28 mouse cellular contexts compared by ENCODE assay signal in genomic region chr2:76076838-76077237, GRCm38 (mm10).
DNase-seq lines count a peak whose midpoint lies in the region; ATAC-seq and TF ChIP-seq lines count a peak whose summit lies in the region.
"Had no signal": no experiment of that assay in that cellular context is flagged by ENCODE, and none has a peak within 500 bp of the region (broad histone marks: within the 10 kb centered on the region; RNA-seq: fewer than 3 reads in every experiment).

No protein-coding gene starts in this region.

- H3K9ac ChIP-seq in kidney, embryonic 16.5 days (replicated peaks; ENCODE audit: low read length) = no peak overlapping the region
- H3K9ac ChIP-seq: embryonic facial prominence, embryonic 13.5 days; forebrain, embryonic 13.5 days; heart, embryonic 13.5 days; hindbrain, embryonic 14.5 days had no signal

- H3K36me3 ChIP-seq in kidney, adult 2 months (ENCODE audit: control insufficient read depth, insufficient read depth, low read length) = no peaks in the 10 kb centered on the region
- no peaks in the 10 kb centered on the region for H3K36me3 ChIP-seq in kidney, embryonic 16.5 days (ENCODE audit: insufficient read depth, low read length)
- H3K36me3 ChIP-seq: embryonic facial prominence, embryonic 10.5 days; embryonic facial prominence, embryonic 13.5 days; forebrain, embryonic 10.5 days; heart, embryonic 10.5 days; heart, embryonic 13.5 days had no signal

- no peaks in the 10 kb centered on the region for H3K9me3 ChIP-seq in kidney, embryonic 16.5 days (ENCODE audit: low read length)
- H3K9me3 ChIP-seq: embryonic facial prominence, embryonic 10.5 days; embryonic facial prominence, embryonic 13.5 days; forebrain, embryonic 10.5 days; forebrain, embryonic 13.5 days; heart, embryonic 10.5 days; heart, embryonic 13.5 days had no signal

- peak; percentile 70; the same call in 1 of the 2 replicates for ATAC-seq in kidney, embryonic 16.5 days (ENCODE audit: low FRiP score, low TSS enrichment)
- ATAC-seq: forebrain, embryonic 13.5 days; forebrain, embryonic 16.5 days; hindbrain, postnatal 0 days had no signal

- no peak overlapping the region for H3K27ac ChIP-seq in kidney, adult 2 months (ENCODE audit: insufficient read depth, low read depth, low read length)
- H3K27ac ChIP-seq in kidney, embryonic 16.5 days (ENCODE audit: low read length) = peak overlapping the region; percentile 53; the same call in 1 of the 2 replicates
- H3K27ac ChIP-seq: embryonic facial prominence, embryonic 10.5 days; embryonic facial prominence, embryonic 13.5 days; forebrain, embryonic 10.5 days; forebrain, embryonic 13.5 days; heart, adult 2 months; heart, embryonic 10.5 days; heart, embryonic 13.5 days; hindbrain, embryonic 14.5 days; hindbrain, postnatal 0 days had no signal

- DNase-seq in kidney, adult 2 months = peak; percentile 40
- no peak for DNase-seq in kidney, postnatal 14 days
- no peak for DNase-seq in kidney, postnatal 36 days
- peak; percentile 50 for DNase-seq in fat pad, adult 2 months (ENCODE audit: extremely low read depth, low read depth, low spot score)
- no peak for DNase-seq in cerebellum, postnatal 36 days
- DNase-seq: adrenal gland, adult 2 months; adrenal gland, postnatal 14 days; cerebellum, adult 11 months; cerebellum, adult 2 months; cerebellum, adult 9-11 months; cerebellum, postnatal 25 days; embryo, embryonic 11 days; gastrocnemius, postnatal 10 days; gastrocnemius, postnatal 36 days; heart, adult 2 months; heart, postnatal 14 days; heart, postnatal 4 days had no signal

- WGBS in kidney, adult 2 months = 42% methylated on average over 2 of the region's 2 CpGs
- 23% methylated on average over 2 of the region's 2 CpGs for WGBS in kidney, embryonic 16.5 days

- no peaks in the 10 kb centered on the region for H3K4me1 ChIP-seq in kidney, adult 2 months (ENCODE audit: control insufficient read depth, insufficient read depth, low read length)
- H3K4me1 ChIP-seq in kidney, embryonic 16.5 days (ENCODE audit: insufficient read depth, low read length) = peaks cover 25% of the 10 kb centered on the region
- H3K4me1 ChIP-seq: embryonic facial prominence, embryonic 13.5 days; forebrain, embryonic 10.5 days; forebrain, embryonic 13.5 days had no signal

- no peak for TF ChIP-seq POLR2A in kidney, adult 2 months (IDR thresholded peaks at IDR 0.05; ENCODE audit: low read depth, low read length)

- no peak overlapping the region for H3K4me3 ChIP-seq in kidney, adult 2 months (ENCODE audit: insufficient read depth, low read depth, low read length)
- H3K4me3 ChIP-seq in kidney, embryonic 16.5 days (ENCODE audit: low read length) = no peak overlapping the region
- H3K4me3 ChIP-seq: embryonic facial prominence, embryonic 10.5 days; embryonic facial prominence, embryonic 13.5 days; erythroblast, embryonic 14.5 days; forebrain, embryonic 10.5 days; forebrain, embryonic 13.5 days; heart, adult 2 months; heart, embryonic 10.5 days; heart, embryonic 13.5 days had no signal

- no peak overlapping the region for H3K4me2 ChIP-seq in kidney, embryonic 16.5 days (replicated peaks; ENCODE audit: low read depth, low read length)
- H3K4me2 ChIP-seq: embryonic facial prominence, embryonic 13.5 days; forebrain, embryonic 13.5 days; heart, embryonic 13.5 days; hindbrain, embryonic 14.5 days had no signal

- no peaks in the 10 kb centered on the region for H3K27me3 ChIP-seq in kidney, adult 2 months (replicated peaks; ENCODE audit: control insufficient read depth, insufficient read depth, low read length)
- H3K27me3 ChIP-seq in kidney, embryonic 16.5 days (ENCODE audit: insufficient read depth, low read length) = no peaks in the 10 kb centered on the region
- H3K27me3 ChIP-seq: embryonic facial prominence, embryonic 13.5 days; forebrain, embryonic 13.5 days; heart, embryonic 13.5 days had no signal

- TF ChIP-seq CTCF in kidney, adult 2 months (conservative IDR thresholded peaks at IDR 0.05; ENCODE audit: insufficient read depth, insufficient read length, low read depth, low read length) = no peak

Comparison
In these comparisons a context has a peak if more than half of its experiments do, and no peak if none do; other contexts are left out.
1. DNase-seq: peak in kidney, adult 2 months (single experiment) and fat pad, adult 2 months (single experiment); none in kidney, postnatal 14 days (single experiment), kidney, postnatal 36 days (0 of 2) and cerebellum, postnatal 36 days (0 of 2).